Mouse (Mus musculus) 416B (cell line): ENCODE data around the gene Dusp16.
A peak's percentile ranks its signal among the peaks of the same experiment; 100 is the strongest.

ENCODE experiments used
- DNase-seq: peaks from one replicate; pipeline ENCODE4 v3.0.0; 2011; ENCODE audit warnings: low read depth

The Dusp16 gene

GRCm38 (mm10) chr6:134791251-134792118 lies 940 bp downstream of the Dusp16 start:
- peak; percentile 87 for DNase-seq

GRCm38 (mm10) chr6:134789100-134789499 lies 3.3 kb downstream of the Dusp16 start:
- DNase-seq = no peak

- no peak for DNase-seq
These were observed 6.0 kb downstream of the Dusp16 start for GRCm38 (mm10) chr6:134786426-134786825.

GRCm38 (mm10) chr6:134782900-134783299 lies 9.5 kb downstream of the Dusp16 start:
- no peak for DNase-seq

GRCm38 (mm10) chr6:134781494-134781913 lies 10.9 kb downstream of the Dusp16 start:
- DNase-seq = no peak

GRCm38 (mm10) chr6:134780024-134780423 lies 12.4 kb downstream of the Dusp16 start:
- no peak for DNase-seq

GRCm38 (mm10) chr6:134773961-134774360 lies 18.5 kb downstream of the Dusp16 start:
- DNase-seq = no peak

- no peak for DNase-seq
These were observed 19.0 kb downstream of the Dusp16 start for GRCm38 (mm10) chr6:134773292-134773893.

- no peak for DNase-seq
These were observed 22.1 kb downstream of the Dusp16 start for GRCm38 (mm10) chr6:134770339-134770738.

- no peak for DNase-seq
These were observed 27.9 kb downstream of the Dusp16 start for GRCm38 (mm10) chr6:134764441-134765061.

- no peak for DNase-seq
These were observed 29.0 kb downstream of the Dusp16 start for GRCm38 (mm10) chr6:134763436-134763835.

GRCm38 (mm10) chr6:134761808-134762207 lies 30.6 kb downstream of the Dusp16 start:
- no peak for DNase-seq

- no peak for DNase-seq
These were observed 31.4 kb downstream of the Dusp16 start for GRCm38 (mm10) chr6:134760926-134761544.

GRCm38 (mm10) chr6:134756058-134756457 lies 36.4 kb downstream of the Dusp16 start:
- no peak for DNase-seq

- DNase-seq = peak; percentile 60
These were observed 38.6 kb downstream of the Dusp16 start for GRCm38 (mm10) chr6:134753858-134754257.

GRCm38 (mm10) chr6:134753412-134753811 lies 39.0 kb downstream of the Dusp16 start:
- DNase-seq = peak; percentile 81

GRCm38 (mm10) chr6:134751883-134752647 lies 40.4 kb downstream of the Dusp16 start:
- no peak for DNase-seq

- DNase-seq = no peak
These were observed 41.3 kb downstream of the Dusp16 start for GRCm38 (mm10) chr6:134751087-134751486.

GRCm38 (mm10) chr6:134748126-134748525 lies 44.3 kb downstream of the Dusp16 start:
- no peak for DNase-seq

GRCm38 (mm10) chr6:134745876-134746275 lies 46.5 kb downstream of the Dusp16 start:
- DNase-seq = no peak

- no peak for DNase-seq
These were observed 48.9 kb downstream of the Dusp16 start for GRCm38 (mm10) chr6:134743568-134743967.

- DNase-seq = no peak
These were observed 55.6 kb downstream of the Dusp16 start for GRCm38 (mm10) chr6:134736853-134737252.
